Mouse (Mus musculus): ENCODE measurements at regions not wholly inside any gene's neighbourhood (a gene's known extent, or its start where the extent isn't known, plus 50 kb on each side); places are given as distances from the start of the nearest gene placed in this dataset.

DNA sequence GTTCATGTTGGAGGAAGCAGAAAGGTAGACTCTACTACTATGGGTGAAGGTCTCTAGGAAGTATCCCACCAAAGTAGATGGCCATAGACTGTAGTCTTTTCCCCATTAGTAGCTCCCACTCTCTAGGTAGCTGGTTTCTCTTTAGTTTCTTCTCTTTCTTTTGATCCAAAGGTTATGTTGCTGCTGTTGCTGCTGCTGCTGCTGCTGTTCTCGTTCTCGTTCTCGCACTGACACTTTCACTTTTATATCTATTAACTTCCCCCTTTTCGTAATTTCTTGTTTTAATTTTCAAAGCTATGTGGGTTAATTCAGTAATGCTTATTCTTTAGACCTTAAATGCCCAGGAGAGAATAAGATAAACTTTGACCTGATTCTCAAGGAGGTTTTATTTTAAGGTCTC, 58.3 kb downstream of the Tmem100 start:
- DNase-seq (ENCODE audit: low spot score in 2 of 2): no peak

DNA sequence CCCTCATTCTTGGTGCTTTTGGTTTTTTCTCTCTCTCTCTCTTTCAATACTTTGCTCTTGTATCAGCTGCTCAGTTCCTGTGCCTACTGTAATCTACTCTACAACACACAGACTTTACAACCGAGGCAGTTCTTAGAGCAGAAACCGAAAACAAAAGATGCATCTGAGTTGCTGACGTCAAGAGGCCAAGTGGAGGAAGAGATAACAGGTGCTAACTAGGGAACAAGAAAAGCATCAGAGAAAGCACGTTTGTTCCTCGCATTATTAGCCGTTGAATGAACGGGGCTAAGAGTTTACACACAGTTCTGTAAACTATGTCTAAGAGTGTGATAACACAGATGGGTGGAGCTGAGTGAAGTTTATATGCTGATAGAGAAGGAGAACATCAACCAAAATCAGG, 63.9 kb downstream of the Tmem100 start:
- DNase-seq (ENCODE audit: low spot score in 2 of 2): no peak

DNA sequence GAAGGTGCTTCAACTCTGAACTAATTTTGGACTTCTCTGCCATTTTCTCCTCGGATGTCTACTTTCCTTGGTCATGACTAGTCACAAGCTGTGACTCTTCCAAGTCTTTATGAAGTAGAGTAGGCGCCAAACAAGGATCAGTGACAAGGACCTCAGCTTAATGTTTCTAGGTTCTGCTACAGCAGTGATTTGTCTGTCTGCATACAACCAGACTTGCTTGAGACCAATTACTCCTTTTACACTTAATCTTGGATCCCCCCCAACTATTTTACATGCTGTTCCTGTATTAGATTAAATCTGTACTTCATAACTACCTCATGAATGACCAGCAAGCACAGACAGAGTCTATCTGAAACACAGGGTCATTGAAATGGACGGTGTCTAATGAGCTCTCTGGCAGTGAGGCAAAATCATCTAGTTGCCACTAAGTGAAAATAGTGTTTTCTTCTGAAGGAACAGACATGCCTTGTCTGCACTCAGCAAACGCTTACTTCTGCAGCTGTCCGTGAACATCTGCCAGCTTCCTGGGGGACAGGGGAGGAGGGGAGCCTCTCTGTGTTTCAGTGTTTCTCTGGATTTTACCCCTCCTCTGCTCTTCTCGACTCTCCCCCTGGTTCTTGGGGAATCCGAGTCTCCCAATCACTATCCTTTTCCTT, 64.7 kb downstream of the Tmem100 start:
- peak; percentile 8 to 24 for DNase-seq (ENCODE audit: low spot score in 2 of 2)

DNA sequence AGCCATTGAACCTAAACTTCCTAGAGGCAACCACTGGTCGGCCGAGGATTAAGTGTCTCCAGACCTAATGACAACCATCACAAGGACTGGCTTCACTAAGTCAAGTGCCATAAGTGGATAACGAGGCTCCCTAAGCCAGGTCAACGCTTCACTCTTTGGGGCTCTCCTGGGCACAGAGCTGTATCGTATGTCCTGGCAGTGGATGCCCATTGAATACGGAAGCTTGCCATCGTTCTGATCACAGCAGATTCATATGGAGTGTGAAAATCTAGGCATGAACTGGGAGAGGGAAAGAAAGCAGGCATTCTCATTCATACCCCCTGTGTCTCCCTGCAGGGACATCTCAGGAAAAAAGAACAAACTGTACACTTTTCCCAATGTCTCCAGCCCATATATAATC, 68.3 kb downstream of the Tmem100 start:
- DNase-seq (ENCODE audit: low spot score in 2 of 2): no peak

DNA sequence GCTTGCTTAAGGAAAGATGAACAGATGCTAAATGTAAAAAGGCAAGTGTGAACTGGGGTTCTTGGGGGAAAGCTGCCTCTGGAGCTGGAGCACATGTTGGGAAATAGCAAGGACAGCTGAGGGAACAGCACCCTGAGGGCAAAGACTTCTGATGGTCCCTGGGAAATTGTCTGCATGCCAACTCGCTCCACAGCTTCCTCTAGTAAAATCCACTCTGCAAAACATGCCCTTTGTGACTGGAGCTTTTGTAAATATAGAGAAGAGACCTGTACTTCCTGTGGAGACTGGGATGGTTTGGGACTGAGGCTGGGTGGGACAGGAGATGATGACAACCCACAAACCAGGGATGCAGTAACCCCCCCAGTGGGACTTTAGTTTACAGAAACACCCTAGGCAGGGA, 69.0 kb downstream of the Tmem100 start:
- no peak for DNase-seq (ENCODE audit: low spot score in 2 of 2)

DNA sequence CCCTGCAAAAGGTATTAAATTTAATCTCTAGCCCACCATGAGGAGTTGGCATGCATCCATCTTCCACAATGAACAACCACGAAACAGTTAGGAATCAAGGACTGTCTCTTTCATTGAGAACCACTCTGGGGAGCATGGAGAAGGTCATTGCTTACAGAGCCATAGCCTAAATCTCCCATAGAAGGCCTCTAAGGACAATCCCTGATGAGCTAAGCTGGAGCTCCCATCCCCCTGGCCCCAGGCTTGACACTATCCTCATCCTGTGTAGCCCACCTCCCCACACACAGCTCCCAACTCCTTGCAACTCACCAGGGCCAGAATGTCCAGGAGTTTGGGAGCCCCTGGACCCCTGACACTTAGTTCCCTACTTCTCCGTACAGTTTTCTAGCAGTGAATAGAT, 70.0 kb downstream of the Tmem100 start:
- DNase-seq (ENCODE audit: low spot score in 2 of 2): no peak

DNA sequence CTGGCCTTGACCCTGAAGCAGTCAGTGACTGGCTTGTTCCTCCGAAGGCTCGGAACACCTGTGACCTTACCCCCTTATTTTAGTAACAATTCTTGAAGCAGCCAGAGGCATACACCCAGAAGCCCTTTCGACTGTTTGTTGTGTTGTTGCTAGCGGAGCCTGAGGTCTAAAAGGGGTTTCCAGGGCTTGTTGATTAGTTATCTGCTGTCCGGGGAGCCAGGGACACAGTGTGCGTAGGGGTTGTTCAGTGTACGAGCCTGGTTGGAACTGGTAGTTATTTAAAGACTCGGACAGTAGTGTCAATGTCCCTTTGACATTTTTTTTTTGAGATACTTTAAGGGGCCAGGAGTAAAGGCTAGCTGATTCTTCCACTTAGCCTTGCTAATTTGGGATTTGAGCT, 71.1 kb downstream of the Tmem100 start:
- no peak for DNase-seq (ENCODE audit: low spot score in 2 of 2)

DNA sequence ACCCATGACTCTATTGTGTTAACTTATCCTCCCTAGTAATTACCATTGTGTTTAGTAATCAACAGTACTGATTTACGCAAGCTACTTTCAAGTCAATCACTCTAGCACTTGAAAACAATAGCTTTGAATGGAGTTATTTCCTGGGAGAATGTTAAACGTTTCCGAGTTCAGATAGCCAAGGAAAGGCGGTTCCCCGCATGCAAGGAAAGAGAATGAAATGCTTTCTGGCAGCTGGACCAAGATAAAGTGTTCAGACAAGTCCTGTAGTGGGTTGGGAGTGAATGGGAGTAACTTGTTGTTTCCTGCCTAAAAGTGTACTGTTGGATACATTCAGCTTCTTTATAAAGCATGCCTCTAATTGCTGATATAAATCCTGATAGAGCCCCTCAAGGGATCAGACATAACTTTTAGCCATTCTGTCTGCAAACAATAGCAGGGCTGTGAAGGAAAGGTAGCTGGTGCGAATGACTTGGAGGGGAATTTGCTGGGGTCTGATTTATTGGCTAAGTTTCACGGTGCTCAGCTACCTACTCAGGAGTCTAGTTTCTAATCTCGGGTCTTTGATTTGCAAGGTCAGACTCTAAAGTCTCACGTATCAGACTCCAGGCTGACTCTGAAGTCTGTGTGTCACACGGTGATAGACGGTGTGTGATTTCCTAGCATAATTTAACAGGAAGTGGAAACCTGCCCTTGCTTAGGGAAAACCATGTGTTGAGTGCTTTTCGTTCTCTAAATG, 76.1 kb downstream of the Tmem100 start:
- no peak for DNase-seq (ENCODE audit: low spot score in 2 of 2)

DNA sequence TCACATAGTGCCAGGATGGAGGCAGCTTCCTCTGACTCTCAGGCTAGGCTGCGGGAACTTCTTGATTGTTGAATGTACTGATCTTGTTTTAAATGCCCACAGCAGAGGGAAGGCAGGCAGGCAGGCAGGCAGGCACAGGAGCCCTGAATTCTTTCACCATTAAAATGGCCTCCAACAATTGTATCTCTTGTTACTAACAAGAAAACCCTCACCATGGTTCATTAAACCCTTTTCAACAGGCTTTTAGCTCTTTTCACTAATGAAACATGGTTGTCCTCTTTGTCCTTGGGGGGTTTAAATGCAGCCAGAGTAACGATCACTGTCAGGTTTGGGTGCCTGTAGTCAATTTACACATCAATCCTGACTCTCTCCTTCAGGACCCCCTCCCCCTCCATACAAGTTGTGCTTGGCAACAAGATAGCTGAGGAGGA, 77.8 kb upstream of the Gm45716 start:
- DNase-seq (ENCODE audit: low spot score in 2 of 2): no peak

DNA sequence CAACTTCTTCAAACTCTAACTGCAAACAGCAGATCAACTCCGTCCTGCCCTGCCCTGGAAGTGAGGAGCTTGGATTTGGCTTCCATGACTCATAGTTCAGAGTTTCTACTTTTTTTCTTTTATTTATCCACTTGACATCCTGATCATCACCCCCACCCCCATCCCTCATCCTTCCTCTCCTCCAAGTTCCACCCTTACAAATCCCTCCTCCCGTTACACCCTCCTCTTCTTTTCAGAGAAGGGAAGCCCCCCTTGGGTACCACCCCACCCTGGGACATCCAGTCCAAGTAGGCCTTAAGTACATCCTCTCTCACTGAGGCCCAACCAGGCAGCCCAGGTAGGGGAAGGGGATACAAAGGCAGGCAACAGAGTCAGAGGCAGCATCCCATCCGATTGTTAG, 77.3 kb upstream of the Gm45716 start:
- no peak for DNase-seq (ENCODE audit: low spot score in 2 of 2)

DNA sequence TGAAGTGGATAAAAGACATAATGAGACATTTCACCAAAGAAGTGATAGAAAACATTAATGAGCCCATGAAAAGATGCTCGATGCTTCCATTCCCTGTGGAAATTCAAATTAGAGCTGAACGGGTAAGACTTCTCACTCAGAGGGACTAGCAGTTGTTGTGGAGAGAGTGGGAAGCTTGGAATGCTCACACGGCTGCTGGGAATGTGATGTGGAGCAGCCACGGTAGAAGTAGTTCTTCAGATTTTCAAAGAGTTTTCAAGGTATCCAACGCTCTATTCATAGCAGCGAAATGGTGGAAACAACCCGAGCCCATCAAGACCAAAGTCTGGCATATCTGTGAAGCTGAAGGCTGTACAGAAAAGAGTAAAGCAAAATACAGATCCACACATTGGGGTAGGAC, 75.3 kb upstream of the Gm45716 start:
- DNase-seq (ENCODE audit: low spot score in 2 of 2): no peak

DNA sequence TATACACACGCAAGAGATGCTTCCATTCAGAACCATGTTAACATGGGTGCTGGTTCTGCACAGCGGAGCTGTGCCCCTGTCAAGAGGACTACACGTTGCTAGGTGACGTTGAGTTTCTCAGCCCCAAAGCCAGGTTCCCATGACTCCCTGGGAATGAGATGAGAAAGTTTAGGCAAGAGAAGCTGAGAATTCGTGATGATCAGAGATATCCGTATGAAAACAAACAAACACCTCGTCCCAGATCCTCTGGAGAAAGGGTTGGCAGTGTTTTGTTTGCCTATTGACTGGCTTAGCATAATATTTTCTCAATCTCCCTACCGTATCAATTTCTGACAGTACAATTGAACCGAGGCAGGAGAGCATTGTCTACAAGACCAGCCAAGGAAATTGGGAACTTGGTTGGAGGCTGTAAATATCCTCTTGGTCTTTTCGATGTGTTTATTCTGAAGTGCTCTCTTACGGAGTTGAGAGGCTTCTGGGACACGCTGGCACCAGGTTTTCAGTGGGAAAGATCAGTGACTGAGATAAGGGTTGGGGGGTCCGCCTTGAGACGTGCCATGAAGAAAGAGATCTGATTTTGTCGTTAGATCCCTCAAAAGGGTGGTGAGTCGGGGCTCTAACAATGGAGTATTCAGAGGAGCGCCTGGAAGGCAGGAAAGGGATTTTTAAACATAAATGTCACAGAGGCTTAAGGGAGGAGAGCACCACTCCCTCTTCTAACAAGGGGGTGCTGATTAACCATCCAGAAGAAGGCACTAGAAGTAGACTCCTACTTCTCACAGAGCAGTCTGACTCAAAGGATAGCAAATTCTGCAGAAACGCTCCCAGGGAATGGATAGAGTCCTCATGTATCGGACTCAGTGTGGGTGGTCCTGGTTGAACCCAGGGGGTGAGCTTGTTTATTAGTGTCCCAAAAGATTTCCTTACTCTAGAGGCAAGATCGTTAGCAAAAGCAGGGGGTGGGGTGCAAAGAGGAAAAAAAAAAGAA, 70.5 kb upstream of the Gm45716 start:
- no peak for DNase-seq (ENCODE audit: low spot score in 2 of 2)

DNA sequence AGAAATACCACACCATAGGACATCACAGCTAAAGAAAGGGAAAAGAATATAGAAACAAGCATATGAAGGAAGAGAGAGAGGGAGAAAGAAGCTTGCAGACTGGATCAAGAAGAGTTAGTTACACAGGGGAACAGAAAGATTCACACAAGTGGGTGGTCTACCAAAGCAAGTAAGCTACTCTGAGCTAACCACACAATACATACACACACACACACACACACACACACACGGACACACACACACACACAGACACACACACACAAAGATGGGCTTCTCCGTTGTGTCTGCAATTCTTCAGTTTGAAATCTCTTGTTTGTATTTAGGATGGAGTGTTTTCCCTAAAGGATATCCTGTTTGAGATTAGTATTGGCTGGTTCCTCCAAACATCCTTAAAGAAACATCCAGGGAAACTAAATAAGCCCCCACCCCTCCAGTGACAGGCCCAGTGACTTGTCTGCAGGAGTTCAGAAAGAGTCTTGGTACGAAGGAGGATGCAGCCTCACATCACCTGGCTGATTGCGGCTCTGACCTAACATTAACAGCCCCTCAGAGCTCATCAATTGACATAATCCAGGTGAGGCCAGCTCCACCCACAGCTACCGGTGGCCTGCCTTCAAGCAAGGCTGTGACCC, 69.7 kb upstream of the Gm45716 start:
- DNase-seq (ENCODE audit: low spot score in 2 of 2): no peak

DNA sequence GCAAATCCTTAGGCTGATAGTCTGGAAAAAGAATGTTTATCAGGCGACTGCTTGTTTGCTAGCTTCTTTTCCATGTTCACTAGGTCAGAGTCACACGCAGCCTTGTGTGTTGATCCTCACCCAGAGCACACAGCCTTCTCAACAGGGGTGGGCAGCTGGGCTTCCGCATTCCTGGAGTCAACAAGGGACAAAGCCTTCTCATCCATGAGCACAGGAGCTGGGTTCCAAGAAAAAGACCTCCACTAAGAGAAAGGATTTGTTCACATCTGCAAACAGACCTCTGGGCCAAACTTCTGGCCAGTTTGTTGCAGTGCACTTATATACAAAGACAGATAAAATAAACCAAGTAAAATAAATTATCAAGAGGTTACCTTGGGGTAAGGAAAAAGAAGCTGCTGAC, 65.6 kb upstream of the Gm45716 start:
- DNase-seq (ENCODE audit: low spot score in 2 of 2): no peak

DNA sequence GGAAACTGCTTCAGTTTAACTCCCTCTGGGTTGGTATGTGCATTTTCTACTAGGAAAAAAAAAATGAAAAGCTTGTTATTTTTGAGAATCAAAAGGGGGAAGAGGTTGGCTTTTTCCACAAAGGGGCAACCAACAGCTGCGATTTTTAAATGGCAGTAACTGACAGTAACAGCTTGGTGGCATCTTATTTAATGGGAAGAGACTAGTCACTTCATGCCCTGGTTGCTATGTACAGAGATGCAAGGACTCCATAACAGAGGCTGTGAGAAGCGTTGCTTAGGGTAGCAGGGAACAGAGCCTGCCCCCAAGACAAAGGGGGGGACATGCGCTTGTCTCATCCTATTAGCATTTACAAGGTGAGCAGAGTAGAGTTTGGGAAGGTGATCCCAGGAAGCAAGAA, 64.8 kb upstream of the Gm45716 start:
- no peak for DNase-seq (ENCODE audit: low spot score in 2 of 2)

DNA sequence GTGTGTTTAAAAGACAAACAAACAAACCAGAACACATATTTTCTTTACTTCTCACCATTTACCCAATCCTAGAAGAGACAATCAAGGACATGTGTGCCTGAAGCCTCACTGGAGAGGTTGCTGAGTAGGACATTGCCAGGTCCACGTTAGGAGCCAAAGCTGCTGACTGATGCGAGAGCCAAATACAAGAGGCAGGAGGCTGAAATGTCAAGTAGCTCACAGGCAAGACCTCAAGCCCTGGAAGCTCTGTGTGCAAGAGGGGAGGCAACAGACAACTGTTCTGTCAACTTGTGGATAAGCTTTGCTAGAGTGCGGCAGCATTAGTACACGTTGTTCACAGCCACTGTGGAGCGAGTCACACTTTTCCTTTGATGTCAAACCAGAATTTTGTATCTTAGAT, 63.6 kb upstream of the Gm45716 start:
- no peak for DNase-seq (ENCODE audit: low spot score in 2 of 2)

DNA sequence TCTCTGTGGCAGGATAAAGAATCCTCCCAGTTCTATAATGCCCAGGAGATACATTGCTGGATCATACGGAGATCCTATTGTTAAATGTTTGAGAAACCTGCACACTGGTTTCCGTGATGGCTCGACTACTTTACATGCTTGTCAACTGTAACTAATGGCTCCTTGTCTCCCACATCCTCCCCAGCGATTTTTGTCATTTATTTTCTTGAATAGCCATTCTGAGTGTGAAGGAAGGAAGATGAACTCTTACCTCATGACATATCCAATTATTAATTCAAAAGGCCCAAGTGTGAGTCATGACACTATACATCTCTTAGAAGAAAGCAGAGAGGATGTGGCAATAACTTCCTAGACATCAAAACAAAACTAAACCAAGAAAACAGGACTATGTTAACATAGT, 61.2 kb upstream of the Gm45716 start:
- no peak for DNase-seq (ENCODE audit: low spot score in 2 of 2)

DNA sequence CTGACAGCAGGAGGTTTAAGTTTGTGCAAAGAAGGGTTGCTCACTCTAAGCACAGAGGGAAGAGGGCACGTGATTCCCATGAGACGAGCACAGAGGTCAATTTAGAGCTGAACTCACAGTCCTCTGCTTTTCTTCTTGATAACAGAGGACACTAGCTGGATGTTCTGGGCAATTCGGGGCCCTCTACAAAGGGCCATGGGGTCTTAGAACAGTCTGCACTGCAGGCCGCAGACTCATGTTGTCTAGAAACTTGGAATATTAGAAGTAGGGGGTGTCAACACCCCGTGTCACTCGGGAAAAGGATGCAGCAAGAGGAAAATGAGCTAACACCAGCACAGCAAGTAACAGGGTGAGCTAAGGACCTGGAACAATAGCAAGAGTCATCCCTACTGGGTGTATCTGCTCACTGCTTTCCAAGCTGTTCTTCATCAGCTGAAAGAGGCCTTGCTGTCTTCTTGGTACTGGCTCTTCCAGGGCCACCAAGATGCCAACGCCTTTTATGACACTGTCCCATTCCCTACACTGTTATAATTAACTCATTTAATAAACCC, 58.5 kb upstream of the Gm45716 start:
- no peak for DNase-seq (ENCODE audit: low spot score in 2 of 2)

DNA sequence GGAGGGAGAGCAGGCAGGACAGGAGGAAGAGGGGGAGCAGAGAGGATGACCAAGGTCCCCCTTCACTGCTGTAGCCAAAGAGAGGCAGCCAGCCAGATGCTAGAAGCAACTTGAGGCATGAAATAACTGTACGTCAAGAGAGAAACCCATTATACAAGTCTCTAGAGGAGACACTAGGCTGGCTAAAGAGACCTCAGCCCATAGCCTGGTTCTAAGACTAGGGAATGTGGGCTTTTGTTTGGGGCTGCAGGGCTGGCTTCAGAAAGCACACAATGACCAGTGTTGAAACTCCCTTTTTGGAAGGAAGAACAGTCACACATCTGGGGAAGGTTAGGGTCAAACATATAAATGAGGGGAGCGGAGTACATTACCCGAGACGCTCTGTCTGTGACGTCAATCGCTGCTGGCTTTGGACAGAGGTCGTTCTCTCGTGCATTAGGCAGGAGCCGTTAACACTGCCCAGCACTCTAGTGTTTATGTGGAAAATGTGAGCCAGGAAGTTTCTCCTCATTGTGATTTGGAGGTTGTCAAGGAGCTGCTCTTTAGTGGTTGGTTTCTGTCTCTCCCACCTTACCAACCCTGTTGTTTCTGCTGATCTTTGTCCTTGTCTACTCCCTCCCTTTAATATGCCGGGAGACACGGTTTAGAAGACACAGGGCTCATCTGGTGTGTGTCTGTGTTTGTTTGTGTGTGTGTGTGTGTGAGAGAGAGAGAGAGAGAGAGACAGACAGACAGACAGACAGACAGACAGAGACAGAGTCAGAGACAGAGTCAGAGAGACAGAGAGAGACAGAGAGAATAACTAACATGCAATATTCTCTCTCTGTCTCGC, 57.5 kb upstream of the Gm45716 start:
- DNase-seq (ENCODE audit: low spot score in 2 of 2): no peak

DNA sequence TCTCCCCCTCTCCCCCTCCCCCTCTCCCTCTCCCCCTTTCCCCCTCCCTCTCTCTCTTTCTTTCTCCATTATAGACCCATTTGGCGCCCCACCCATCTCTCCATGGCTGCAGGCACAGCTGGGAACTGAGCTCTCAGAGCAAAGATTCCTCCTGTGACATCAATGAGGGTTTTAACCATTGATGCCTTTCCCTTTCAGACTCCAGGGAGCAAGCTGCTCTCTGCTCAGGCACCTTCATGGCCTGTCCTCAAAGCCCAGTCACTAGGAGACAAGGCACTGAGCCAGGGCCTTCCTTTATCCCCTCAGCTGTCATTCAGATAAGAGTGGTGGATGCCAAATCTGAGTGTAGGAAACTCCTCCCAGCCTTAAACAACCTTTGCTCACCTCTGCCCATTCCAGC, 56.8 kb upstream of the Gm45716 start:
- DNase-seq (ENCODE audit: low spot score in 2 of 2): no peak

DNA sequence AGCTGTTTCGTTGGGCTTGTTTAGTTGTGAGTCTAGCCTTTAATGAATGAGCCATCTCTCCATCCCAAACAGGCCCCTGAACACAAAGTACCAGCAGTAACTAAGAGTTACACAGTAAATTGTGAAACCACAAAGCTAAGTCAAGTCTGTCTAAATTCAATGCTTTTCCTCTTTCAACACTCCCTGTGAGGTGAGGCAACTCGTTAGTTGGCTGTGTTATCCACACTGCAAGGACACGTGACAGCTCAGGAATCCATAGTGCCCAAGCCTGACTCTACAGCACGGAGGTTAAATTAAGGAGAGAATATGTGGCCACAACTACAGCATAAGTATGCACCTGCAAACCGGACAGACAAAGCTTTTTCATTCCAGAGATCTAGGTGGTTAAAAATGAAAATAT, 54.9 kb upstream of the Gm45716 start:
- no peak for DNase-seq (ENCODE audit: low spot score in 2 of 2)

Measured in layer of hippocampus, adult 8-10 months (tissue).